Mouse (Mus musculus) cerebellum, adult (tissue): ENCODE measurements around the gene Atp5b.

Experiments used
- ATAC-seq: cut with Nextera tagmentation; 2 replicates; pipeline ENCODE4 v1.9.2; 2017; ENCODE audit warnings: mild to moderate bottlenecking, moderate library complexity, mixed read lengths; ENCODE audit not compliant: insufficient number of reproducible peaks, low FRiP score, low TSS enrichment

Gene Atp5b

DNA sequence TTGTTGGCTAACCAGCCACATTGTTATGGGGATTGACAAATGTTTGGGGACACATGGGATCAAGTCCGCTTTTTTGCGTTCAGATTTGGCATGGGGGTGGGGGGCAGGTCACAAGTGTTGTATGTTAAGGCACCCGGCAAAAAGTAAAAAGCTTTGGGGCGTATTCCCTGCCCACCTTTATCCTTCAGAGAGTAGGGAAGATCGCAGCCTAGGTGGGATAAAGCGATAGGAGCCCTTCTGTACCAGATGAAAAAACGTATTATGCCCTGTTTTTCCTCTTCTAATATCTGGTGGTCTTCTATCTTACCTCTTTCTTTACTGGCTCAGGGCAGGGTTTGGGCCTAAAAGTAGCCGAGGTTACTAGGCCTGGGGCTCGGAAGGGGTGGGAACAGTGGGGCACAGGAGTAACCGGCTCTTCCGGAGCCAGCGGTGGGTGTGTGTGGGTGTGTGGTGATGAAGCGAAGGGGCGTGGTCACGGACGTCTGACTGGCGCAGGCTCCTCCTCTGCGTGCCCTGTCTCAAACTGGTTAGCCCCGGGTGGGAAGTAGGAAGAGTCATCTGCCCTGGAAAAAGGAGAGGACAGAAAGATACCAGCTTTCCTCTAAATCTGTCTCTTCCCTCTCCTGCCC, 11.4 kb downstream of the Atp5b start:
- no peak for ATAC-seq

DNA sequence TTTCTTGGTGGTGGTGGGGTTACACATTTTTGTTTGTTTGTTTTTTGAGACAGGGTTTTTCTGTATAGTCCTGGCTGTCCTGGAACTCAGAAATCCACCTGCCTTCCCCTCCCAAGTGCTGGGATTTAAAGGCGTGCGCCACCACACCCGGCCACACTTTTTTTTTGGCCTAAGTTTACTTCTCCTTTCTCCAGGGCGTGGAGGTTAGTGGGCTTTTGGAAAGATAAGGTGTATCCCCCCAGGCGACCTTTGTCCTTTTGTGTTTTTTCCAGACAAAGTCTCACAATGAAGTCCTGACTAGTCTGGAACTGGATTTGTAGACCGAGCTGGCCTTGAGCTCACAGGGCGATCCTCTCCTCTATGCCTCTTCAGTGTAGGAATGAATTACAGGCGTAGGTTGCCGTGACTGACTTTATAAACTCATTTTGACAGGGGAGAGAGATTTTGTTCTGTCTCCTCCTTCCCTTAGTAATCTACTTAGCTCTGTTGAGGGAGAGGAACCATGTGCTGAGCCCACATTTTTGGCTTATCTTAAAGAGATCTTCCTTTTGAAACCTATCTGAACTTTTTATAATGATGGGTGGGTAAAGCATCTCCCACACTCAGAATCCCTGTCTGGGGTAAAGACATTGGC, 12.0 kb downstream of the Atp5b start:
- ATAC-seq: no peak

DNA sequence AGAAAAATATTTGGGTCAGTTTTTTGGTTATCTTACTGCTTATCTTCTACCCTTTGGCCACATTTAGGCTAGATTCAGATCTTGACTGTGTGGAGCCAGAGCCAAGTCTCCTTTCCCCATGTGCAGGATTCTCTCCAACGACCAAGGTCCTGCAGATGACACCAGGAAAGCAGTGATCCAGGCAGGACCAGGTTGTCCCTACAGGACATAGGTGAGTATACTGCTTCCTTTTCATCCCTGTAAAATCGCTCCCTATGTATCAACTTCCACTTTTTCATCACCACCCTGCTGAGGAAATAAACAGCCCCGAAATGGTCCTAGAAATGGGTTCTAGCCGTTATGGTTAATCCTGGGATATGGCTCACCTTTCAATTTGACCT, 13.2 kb downstream of the Atp5b start:
- ATAC-seq: no peak

DNA sequence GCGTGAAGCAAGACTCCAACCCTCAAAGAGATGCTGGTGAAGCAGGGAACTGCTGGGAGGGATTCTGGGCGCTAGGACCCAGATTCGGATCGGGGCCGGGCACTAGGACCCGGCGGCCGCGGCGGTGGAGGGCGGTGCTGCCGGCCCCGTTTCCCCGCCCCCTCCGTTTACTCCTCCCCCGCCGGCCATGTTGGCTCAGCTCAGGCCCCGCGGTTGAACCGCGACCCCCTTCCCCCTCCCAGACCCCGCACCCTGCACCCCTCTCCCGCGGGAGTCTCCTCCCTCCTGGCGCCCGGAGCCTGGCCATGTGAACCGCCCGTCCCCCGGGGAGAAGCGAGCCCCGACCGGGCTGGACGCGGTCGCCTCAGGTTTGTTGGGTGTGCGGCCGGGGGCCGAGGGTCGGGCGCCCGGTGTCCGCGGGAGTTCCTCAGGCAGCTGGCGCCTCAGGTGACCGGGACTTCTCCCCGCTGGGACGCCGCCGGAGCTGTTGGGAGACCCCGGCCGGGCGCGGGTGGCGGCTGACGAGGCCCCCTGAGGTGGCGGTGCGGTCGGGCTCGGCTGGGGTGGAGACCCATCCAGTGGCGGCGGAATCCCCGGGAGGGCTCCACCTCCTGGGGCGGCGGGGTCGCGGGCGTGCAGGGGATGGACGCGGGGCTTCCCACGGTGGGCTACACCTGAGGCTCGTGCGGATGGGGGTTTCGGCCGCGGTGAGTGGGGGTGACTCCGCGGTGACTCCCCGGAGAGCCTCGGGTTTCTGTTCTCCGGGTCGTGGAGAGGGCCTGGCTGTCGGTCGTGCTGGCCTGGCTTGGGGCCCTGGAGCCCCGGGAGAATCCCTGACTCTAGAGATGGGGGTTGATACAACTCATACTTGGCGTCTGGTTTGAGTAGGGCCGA, 13.9 kb downstream of the Atp5b start:
- ATAC-seq: peak; percentile 56; the same call in 1 of the 2 replicates

DNA sequence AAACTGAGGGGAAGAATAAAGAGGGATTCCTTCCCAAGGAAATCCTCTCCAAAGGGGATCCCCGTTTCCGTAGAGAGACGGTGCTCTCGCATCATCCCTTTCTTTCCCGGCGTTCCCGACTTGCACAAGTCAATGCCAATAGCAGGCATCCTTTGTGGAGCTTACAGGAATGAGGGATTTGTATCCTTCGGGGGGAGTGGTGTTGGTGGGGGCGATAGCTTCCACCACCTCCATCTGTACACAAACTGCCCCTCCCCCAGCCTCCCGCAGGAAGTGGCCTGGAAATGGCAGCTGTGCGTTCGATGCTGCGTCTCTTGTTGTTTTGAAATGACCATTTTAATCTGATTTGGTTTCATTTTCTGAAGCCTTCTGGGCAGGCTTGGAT, 14.5 kb downstream of the Atp5b start:
- no peak for ATAC-seq

DNA sequence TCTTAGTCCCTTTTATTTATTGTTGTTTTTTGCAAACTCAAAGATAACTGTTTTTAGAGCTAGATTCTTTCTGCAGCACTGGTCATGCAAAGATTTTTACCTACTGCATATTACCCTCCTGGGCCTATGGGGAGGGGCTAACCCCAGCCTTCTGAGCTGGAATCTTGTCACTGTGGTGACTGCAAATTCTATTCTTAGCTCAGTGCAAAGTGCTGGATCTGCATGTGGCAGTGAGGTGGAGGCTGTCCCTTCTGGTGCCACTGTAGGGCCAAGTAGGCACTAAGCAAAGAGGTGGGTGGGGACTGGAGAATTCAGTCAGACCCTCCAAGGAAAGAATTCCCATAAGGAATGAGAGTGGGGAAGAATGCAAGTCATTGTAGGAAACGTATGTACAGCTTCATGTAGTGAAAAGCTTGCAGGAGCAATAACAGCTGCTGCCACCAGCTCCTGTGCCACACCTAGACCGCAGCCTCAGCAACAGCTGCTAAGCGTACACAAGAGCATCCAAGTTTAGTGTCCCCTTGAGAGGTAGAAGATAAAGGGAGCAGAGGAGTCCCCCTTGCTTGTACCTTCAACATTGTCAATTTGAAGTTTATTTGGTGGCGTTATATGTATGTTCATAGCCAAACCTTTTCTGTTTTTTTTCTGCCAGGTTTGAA, 27.2 kb downstream of the Atp5b start:
- no peak for ATAC-seq

DNA sequence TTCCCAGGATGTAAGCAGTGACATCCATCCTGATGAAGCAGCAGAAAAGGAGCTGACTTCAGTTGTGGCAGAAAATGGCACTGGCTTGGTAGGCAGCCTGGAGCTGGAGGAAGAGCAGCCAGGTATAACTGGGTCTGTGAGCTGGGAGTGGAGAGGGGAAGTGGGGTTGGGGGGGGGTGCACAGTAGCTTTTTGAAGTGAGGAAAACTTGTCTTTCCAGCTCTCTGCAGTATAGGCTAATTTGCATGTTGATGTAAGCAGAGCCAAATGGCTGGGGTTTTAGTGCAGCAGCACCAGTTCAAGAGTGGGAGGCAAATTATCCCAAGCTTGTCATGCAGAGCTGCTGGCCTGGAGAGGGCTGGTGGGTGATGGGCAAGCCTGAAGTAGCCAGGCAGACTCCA, 28.2 kb downstream of the Atp5b start:
- ATAC-seq: no peak

DNA sequence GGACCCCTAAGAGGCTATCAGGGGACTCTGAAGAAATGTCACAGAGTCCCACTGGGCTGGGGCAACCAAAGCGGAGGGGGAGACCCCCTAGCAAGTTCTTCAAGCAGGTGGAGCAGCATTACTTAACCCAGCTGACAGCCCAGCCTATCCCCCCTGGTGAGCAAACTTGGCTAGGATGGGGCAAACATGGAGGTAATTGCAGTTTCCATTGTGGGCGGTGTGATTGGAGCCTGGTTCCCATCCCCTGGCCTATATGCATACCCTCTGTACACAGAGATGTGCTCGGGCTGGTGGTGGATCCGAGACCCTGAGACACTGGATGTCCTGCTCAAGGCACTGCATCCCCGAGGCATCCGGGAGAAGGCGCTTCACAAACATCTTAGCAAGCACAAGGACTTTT, 40.8 kb downstream of the Atp5b start:
- ATAC-seq: no peak

DNA sequence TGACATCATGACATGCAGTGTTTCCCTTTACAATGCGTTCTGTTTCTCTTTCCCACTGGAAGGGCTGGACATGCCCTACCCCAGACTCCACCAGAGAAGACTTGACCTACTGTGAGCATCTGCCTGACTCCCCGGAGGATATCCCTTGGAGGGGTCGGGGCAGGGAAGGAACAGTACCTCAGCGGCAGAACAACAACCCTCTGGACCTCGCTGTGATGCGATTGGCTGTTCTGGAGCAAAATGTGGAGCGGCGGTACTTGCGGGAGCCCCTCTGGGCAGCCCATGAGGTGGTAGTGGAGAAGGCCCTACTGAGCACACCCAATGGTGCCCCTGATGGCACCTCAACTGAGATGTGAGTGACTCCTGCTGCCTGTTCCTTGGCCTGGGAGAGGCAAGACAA, 41.8 kb downstream of the Atp5b start:
- ATAC-seq: no peak

DNA sequence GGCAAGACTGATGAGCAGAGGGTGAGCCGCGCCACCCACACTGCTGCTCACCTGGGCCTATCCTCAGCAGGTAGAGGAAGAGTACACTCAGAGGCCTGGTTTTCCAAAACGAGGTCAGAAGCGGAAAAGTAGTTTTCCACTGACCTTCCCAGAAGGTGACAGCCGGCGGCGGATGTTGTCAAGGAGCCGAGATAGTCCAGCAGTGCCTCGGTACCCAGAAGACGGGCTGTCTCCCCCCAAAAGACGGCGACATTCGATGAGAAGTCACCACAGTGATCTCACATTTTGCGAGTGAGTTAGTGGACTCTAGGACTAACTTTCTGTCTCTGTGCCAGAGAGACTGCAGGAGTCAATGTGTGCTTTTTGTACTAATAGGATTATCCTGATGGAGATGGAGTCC, 42.9 kb downstream of the Atp5b start:
- no peak for ATAC-seq

DNA sequence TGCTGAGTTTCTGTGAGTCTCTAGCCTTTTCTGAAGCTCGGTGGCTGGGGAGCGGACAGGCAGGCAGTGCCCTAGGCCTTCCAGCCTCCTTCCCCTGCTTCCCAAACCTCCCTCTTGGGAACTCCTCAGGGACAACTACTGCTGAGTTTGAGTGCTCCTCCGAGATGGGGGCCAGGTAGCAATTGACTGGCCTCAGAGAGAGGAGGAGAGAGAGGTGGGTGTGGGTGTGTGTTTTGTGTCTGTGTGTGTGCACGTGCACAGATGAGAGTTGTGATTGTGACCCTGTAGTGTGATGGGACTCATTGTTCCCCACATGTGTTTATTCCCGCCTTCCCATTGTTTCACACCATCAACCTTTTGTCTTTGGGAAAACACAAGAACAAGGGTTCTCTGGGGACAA, 44.4 kb downstream of the Atp5b start:
- no peak for ATAC-seq

DNA sequence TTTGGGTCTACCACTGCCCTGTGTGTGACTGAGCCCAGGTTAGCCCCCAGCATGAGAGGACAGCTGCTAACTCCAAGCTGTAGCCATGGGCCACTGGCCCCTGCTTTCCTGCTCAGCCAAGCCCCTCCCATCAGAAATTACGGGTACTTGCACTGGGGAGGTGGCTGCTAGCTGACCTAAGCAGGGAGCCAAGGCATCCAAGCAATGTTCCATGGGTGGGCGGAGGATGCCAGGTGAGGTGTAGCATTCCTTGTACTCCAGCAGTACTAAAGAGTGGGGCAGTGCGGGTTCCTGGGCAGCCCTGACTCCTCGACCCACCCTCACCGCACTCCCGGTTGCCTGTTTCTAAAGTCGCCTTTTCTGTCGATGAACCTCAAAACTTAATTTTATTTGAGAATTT, 45.1 kb downstream of the Atp5b start:
- no peak for ATAC-seq

DNA sequence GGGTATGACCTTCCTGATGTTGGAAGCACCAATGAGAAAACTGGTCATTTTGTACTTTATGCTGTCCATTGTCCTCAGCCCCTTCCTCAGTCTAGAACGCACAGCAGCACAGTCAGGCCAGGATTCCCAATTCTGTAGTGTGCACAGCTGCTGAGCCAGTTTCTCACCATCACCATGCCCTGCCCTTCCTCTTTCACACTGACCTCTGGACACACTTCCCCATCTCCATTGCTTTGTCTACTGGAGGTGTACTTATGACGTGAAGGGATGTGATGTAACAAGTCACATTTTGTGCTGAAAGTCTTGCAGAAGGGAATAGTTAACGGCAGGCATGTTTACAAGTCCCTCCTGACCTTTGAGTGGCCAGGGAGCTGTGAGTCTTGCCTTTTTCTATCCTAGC, 48.2 kb downstream of the Atp5b start:
- no peak for ATAC-seq

DNA sequence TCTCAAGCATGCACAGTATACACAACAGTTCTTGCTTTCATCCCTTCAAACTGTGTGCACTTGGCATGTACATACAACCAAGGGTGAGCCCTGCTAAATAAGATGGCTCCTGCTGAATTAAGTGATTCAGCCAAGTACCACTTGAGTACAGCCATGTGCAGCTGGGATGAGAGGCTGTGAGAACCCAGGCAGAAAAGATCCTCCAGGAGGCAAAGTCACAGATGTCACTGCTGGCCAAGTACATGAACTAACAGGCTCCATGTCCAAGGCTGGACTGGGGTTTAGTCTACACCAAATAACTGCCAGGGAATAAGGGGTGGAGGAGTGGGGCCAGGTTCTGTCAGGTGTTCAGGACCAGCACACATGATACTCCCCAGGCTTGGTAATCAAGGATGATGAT, 48.7 kb downstream of the Atp5b start:
- ATAC-seq: no peak

DNA sequence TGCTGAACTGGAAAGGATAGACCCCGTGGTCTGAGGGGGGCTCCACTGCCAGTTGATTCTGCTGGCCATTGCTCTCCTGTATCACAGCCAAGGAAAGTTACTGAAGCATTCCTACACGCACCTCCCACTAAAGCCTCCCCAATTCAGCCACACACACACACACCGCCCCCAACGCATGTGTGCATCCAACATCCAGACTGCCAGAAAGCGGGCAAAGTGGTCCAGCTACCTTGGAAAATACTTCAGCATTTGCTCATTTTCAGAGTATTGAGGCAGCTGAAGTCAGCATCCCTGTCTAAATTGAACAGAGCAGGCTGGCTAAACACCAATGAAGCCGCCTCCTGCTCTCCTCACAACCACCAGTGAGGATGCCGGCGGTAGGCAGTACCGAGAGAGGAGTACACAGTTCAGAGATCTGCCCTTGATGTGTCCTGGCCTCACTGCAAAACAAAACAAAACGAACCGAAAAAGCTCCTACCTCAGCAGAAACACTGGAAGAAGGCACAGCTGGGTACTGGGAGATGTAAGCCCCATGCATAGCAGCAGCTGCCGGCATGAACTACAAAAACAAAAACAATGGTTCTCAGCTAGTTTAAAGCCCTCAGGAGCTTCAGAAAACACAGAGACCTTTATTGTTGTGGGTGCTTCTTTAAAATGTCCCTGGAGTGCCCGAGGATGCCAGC, 50.7 kb downstream of the Atp5b start:
- no peak for ATAC-seq

DNA sequence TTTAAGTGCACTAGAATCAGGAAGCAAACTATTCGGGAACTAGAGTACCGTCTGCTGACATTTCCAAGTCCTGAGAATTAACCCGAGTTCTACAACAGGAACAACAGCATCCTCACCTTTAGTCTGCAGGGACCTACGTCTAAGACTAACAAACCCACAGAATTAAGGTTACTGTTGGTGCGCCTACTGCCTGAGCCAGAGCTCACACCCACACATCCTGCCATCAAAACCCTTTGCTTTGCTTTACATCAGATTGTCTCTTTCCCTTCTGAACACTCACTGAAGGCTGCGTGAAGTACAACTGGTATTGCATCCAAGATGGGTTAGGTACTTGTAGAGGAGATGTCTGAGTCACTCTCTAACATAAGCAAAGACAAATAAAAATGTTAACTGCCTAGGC, 52.3 kb downstream of the Atp5b start:
- no peak for ATAC-seq
